Mouse (Mus musculus) intestine, postnatal 0 days (tissue): ENCODE data around the gene Nckap1. TPM values are rescaled to one million over a fixed set of nuclear protein-coding genes. Genes with fewer than 3 reads are reported as not detected.

ENCODE experiments used
- ATAC-seq: fragments of 200-750 bp; cut with Nextera tagmentation; 2 replicates; pipeline ENCODE4 v1.8.0; 2017; ENCODE audit warnings: mild to moderate bottlenecking, moderate TSS enrichment, moderate library complexity
- H3K27ac ChIP-seq: fragments of 300-500 bp; sonication (generic); 2 replicates; pipeline ENCODE4 v1.5.1; 2014; ENCODE audit warnings: mild to moderate bottlenecking, low read depth, low read length, moderate library complexity
- H3K27me3 ChIP-seq: fragments of 300-500 bp; sonication (generic); replicated peaks from 2 replicates; pipeline ENCODE4 v1.6.1; 2014; ENCODE audit warnings: low read length, mixed read lengths; ENCODE audit not compliant: control insufficient read depth, insufficient read depth
- H3K36me3 ChIP-seq: fragments of 300-500 bp; sonication (generic); 2 replicates; pipeline ENCODE4 v1.6.1; 2014; ENCODE audit warnings: mild to moderate bottlenecking, moderate library complexity; ENCODE audit not compliant: control insufficient read depth, insufficient read depth
- H3K4me1 ChIP-seq: fragments of 300-500 bp; sonication (generic); replicated peaks from 2 replicates; pipeline ENCODE4 v1.6.1; 2014; ENCODE audit warnings: antibody characterized with exemption, low read length, mixed read lengths; ENCODE audit not compliant: control insufficient read depth, insufficient read depth
- H3K4me2 ChIP-seq: fragments of 300-500 bp; sonication (generic); replicated peaks from 2 replicates; pipeline ENCODE4 v1.6.1; 2014; ENCODE audit warnings: low read depth, mild to moderate bottlenecking, moderate library complexity
- H3K4me3 ChIP-seq: fragments of 300-500 bp; sonication (generic); 2 replicates; pipeline ENCODE4 v1.5.1; 2014; ENCODE audit warnings: low read depth, low read length
- H3K9ac ChIP-seq: fragments of 300-500 bp; sonication (generic); 2 replicates; pipeline ENCODE4 v1.6.1; 2014; ENCODE audit warnings: mild to moderate bottlenecking, low read depth, low read length
- H3K9me3 ChIP-seq: fragments of 300-500 bp; sonication (generic); 2 replicates; pipeline ENCODE4 v1.6.1; 2016; ENCODE audit warnings: mixed run types; ENCODE audit not compliant: control insufficient read depth
- CTCF ChIP-seq: sonication (generic); IDR thresholded peaks from 2 replicates; pipeline ENCODE4 v1.5.1; 2016; ENCODE audit warnings: low read depth, mild to moderate bottlenecking, control low read depth, antibody characterized with exemption, moderate library complexity
- WGBS: fragments of 180-500 bp; shearing (Covaris S2); extraction: QIAGEN DNeasy Blood & Tissue Kit; methylation state at CpG from one replicate; pipeline ENCODE4 v1.1.7; 2014; 5-methylcytosine and 5-hydroxymethylcytosine counted together
- polyA plus RNA-seq: library from polyadenylated mRNA; unstranded; fragments of >200 nt; fragmentation: Nextera tagmentation; extraction: Ambion mirVana; gene quantifications from 2 replicates; pipeline ENCODE4 v1.2.1, GENCODE M21; 2015

The Nckap1 gene
- 38.9 and 41.0 TPM in 2 replicates for polyA plus RNA-seq

DNA sequence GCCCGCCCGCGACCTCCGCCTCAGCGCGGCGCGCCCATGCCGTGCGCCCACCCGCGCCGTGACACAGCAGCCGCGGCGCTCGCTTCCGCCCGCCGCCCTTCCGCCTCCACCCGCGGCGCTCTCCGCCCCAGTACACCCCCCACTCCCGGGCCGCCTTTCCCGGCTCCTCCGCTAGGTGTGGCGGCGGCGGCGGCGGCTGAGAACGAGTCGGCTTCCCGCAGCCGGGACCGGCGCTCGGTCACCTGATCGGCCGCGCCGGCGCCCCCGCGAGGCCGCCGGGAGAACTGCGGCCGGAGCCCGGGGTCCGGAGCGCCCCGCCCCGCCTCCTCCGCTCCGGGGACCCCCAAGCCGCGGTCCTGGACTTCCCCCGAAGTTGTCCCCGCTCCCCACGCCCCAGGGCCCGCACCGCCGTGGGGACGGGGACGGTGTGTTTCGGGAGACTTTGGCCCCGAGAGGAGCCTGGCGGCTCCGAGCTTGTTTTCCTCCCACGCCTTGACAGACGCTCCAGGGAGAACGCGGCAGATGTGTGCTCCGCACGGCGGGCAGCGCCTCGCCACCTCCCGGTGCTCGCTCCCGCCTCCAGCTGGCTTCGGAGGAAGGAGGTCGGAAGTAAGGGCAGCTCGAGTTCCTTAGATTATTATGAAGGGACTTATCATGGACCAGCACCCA lies at the start of gene Nckap1:
TSS of gene Nckap1 (minus strand) at position 338 of the 669 bp plus-strand sequence.
- peak; percentile 98 for ATAC-seq
- Histone ChIP-seq H3K27ac (peak within 1 kb of the TSS; percentile 100), H3K4me1 (peaks cover 9% of the 10 kb centered on the region), H3K9me3 (no peaks in the 10 kb centered on the region), H3K9ac (peak within 1 kb of the TSS; percentile 99), H3K4me2 (peak within 1 kb of the TSS; percentile 70), H3K4me3 (peak within 1 kb of the TSS; percentile 94), H3K27me3 (no peaks in the 10 kb centered on the region), H3K36me3 (no peaks in the 10 kb centered on the region)
- WGBS = 2% methylated on average over 65 of the region's 88 CpGs
- TF ChIP-seq CTCF = peak; percentile 70

DNA sequence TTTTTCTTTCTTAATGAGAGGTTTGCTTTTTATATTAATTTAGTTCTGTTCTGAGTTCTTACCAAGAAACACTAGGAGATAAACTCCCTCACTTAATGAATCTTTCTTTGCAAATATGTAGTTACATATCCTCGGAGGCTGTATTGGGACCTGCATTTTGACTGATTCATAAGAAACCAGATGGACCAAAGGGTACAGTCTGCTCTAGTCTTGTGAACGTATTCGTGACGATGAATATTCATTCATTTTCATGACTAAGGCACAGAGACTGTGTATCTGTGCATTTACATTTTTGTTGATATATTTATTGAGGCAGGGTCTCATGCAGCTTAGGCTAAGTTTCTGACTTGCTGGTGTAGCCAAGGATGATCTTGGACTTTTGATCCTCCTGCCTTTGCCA lies 43.3 kb upstream of the Nckap1 start:
- H3K4me3 ChIP-seq = no peak overlapping the region
- no peaks in the 10 kb centered on the region for H3K4me1 ChIP-seq
- no peaks in the 10 kb centered on the region for H3K9me3 ChIP-seq
- ATAC-seq = no peak
- TF ChIP-seq CTCF = no peak
- no peak overlapping the region for H3K9ac ChIP-seq
- no peaks in the 10 kb centered on the region for H3K27me3 ChIP-seq
- H3K4me2 ChIP-seq = no peak overlapping the region
- H3K36me3 ChIP-seq = peaks cover 15% of the 10 kb centered on the region
- H3K27ac ChIP-seq = no peak overlapping the region
- WGBS = 97% methylated on average over 4 of the region's 4 CpGs

GRCm38 (mm10) chr2:80621921-80622320 lies 40.7 kb upstream of the Nckap1 start:
- H3K27ac ChIP-seq = no peak overlapping the region
- no peak overlapping the region for H3K4me3 ChIP-seq
- H3K9ac ChIP-seq = no peak overlapping the region
- no peaks in the 10 kb centered on the region for H3K9me3 ChIP-seq
- TF ChIP-seq CTCF = no peak
- peaks cover 12% of the 10 kb centered on the region for H3K36me3 ChIP-seq
- ATAC-seq = no peak
- H3K27me3 ChIP-seq = no peaks in the 10 kb centered on the region
- no peak overlapping the region for H3K4me2 ChIP-seq
- H3K4me1 ChIP-seq = peaks cover 6% of the 10 kb centered on the region; the same call in 1 of the 2 replicates
- 93% methylated on average over 3 of the region's 3 CpGs for WGBS

DNA sequence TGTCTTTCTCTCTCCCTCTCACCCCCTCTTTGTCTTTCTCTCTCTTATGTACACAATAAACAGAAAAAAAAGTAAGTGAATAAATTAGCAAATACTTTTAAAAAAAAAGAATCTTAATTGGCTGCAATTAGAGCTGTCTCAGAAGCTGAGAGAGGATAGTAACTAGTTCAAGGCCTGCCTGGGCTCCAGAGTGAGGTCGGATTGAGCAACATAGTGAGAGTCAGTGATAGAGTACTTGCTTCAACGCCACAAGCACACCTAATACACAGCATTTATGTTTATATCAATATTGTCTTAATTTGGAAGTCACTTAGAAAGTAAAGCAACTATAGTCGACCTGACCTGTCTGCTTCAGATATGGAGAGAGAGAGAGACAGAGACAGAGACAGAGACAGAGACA lies 37.8 kb upstream of the Nckap1 start:
- H3K36me3 ChIP-seq = no peaks in the 10 kb centered on the region
- H3K27me3 ChIP-seq = no peaks in the 10 kb centered on the region
- H3K4me1 ChIP-seq = peaks cover 6% of the 10 kb centered on the region; the same call in 1 of the 2 replicates
- H3K9ac ChIP-seq = no peak overlapping the region
- WGBS = 86% methylated on average over 3 of the region's 3 CpGs
- no peak overlapping the region for H3K27ac ChIP-seq
- H3K9me3 ChIP-seq = no peaks in the 10 kb centered on the region
- no peak overlapping the region for H3K4me2 ChIP-seq
- ATAC-seq = no peak
- no peak for TF ChIP-seq CTCF
- H3K4me3 ChIP-seq = no peak overlapping the region

GRCm38 (mm10) chr2:80616854-80617737 lies 35.9 kb upstream of the Nckap1 start, which contains the start of the genes Dusp19 and Nup35:
Dusp19 (plus strand) TSS chr2:80617045.
Nup35 (plus strand) TSS chr2:80617236.
- ATAC-seq = peak; percentile 99
- peaks cover 6% of the 10 kb centered on the region; the same call in 1 of the 2 replicates for H3K4me1 ChIP-seq
- 2% methylated on average over 21 of the region's 21 CpGs for WGBS

DNA sequence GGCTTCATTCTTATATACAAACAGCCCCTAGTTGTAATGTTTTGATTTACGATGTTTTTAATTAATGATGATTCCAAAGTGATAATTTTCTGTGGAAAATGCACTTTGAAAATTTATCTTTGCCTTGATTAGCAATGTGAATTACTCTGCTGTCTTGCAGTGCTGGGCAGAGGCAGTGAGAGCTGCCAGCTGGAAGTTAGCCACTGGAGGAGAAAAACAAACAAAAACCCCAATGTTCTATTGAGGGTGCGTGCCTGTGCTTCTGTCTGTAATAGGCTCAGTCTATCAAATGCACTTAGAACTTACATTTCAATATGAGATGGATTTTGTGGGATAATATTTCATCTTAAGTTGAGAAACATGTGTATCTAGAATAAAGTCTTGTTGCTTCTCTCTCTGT lies 31.6 kb upstream of the Nckap1 start:
- no peak overlapping the region for H3K4me2 ChIP-seq
- no peak for TF ChIP-seq CTCF
- no peak overlapping the region for H3K27ac ChIP-seq
- H3K9me3 ChIP-seq = no peaks in the 10 kb centered on the region
- 50% methylated on average over 2 of the region's 2 CpGs for WGBS
- no peaks in the 10 kb centered on the region for H3K36me3 ChIP-seq
- H3K4me3 ChIP-seq = no peak overlapping the region
- H3K9ac ChIP-seq = no peak overlapping the region
- no peak for ATAC-seq
- H3K4me1 ChIP-seq = peaks cover 3% of the 10 kb centered on the region; the same call in 1 of the 2 replicates
- no peaks in the 10 kb centered on the region for H3K27me3 ChIP-seq

More at GRCm38 (mm10) chr2:80616854-80617737, 35.9 kb upstream of the Nckap1 start, which contains the start of the genes Dusp19 and Nup35:
- Histone ChIP-seq H3K9me3 (no peaks in the 10 kb centered on the region), H3K36me3 (no peaks in the 10 kb centered on the region), H3K27ac (peak within 1 kb of the TSS; percentile 43), H3K9ac (peak within 1 kb of the TSS; percentile 54), H3K27me3 (no peaks in the 10 kb centered on the region), H3K4me2 (peak within 1 kb of the TSS; percentile 73), H3K4me3 (peak within 1 kb of the TSS; percentile 48)
- no peak for TF ChIP-seq CTCF
